Mouse (Mus musculus) MEL (cell line): ENCODE results near the gene Wars2. TPM values are rescaled to one million over a fixed set of nuclear protein-coding genes. Genes with fewer than 3 reads are reported as not detected.

Source experiments
- DNase-seq: peaks from one replicate; pipeline ENCODE4 v3.0.0; 2011; ENCODE audit warnings: low read depth, low spot score
- H3K27ac ChIP-seq: 2 replicates; pipeline ENCODE4 v1.5.1; 2012; ENCODE audit warnings: low read depth, mild to moderate bottlenecking, control low read depth, low read length, moderate library complexity; ENCODE audit not compliant: control insufficient read depth
- H3K27me3 ChIP-seq, 2 experiments: fragments of 150-350 bp in 1 of 2; sonication (generic) in 1 of 2; 2 replicates each; pipeline ENCODE4 v1.6.1; 2012; ENCODE audit warnings: low read length in 2 of 2, mild to moderate bottlenecking in 2 of 2, improper control_type of control experiment in 1 of 2, moderate library complexity in 1 of 2; ENCODE audit not compliant: insufficient read depth in 2 of 2, control insufficient read depth in 1 of 2
- H3K36me3 ChIP-seq, 2 experiments: 2 replicates each; pipeline ENCODE4 v1.6.1; 2012 to 2014; ENCODE audit warnings: low read length in 2 of 2, improper control_type of control experiment in 1 of 2, inconsistent platforms in 1 of 2, mild to moderate bottlenecking in 1 of 2; ENCODE audit not compliant: insufficient read depth in 2 of 2, control insufficient read depth in 1 of 2
- H3K4me1 ChIP-seq, 2 experiments: fragments of 150-350 bp in 1 of 2; sonication (generic) in 1 of 2; 2 replicates each; pipeline ENCODE4 v1.6.1; 2012; ENCODE audit warnings: low read length in 2 of 2, improper control_type of control experiment in 1 of 2, mild to moderate bottlenecking in 1 of 2; ENCODE audit not compliant: insufficient read depth in 2 of 2, control insufficient read depth in 1 of 2
- H3K4me3 ChIP-seq, 2 experiments: fragments of 150-350 bp in 1 of 2; sonication (generic) in 1 of 2; 2 replicates each; pipeline ENCODE4 v1.5.1; 2012; ENCODE audit warnings: low read depth in 2 of 2, low read length in 2 of 2, mild to moderate bottlenecking in 2 of 2, moderate library complexity in 2 of 2, control low read depth in 1 of 2, improper control_type of control experiment in 1 of 2; ENCODE audit not compliant: control insufficient read depth in 1 of 2, insufficient read depth in 1 of 2
- H3K79me2 ChIP-seq: 2 replicates; pipeline ENCODE4 v1.6.1; 2012; ENCODE audit warnings: mild to moderate bottlenecking, low read length, moderate library complexity; ENCODE audit not compliant: control insufficient read depth, poor library complexity, insufficient read depth
- H3K9ac ChIP-seq: 2 replicates; pipeline ENCODE4 v1.6.1; 2012; ENCODE audit warnings: low read depth, mild to moderate bottlenecking, control low read depth, low read length, moderate library complexity; ENCODE audit not compliant: control insufficient read depth, poor library complexity, severe bottlenecking
- H3K9me3 ChIP-seq: fragments of 150-350 bp; sonication (generic); replicated peaks from 2 replicates; pipeline ENCODE4 v1.6.1; 2012; ENCODE audit warnings: mild to moderate bottlenecking, low read length, improper control_type of control experiment, moderate library complexity; ENCODE audit not compliant: insufficient read depth
- BHLHE40 ChIP-seq: IDR thresholded peaks from 2 replicates; pipeline ENCODE4 v1.6.1; 2012; ENCODE audit warnings: low read depth, mild to moderate bottlenecking, inconsistent platforms, low read length, improper control_type of control experiment, borderline replicate concordance
- CHD1 ChIP-seq: IDR thresholded peaks from 2 replicates; pipeline ENCODE4 v1.6.1; 2012; ENCODE audit warnings: low read depth, mild to moderate bottlenecking, inconsistent platforms, low read length, improper control_type of control experiment
- CHD2 ChIP-seq: IDR thresholded peaks from 2 replicates; pipeline ENCODE4 v1.6.1; 2011; ENCODE audit warnings: low read length, improper control_type of control experiment
- CTCF ChIP-seq, 3 experiments: IDR thresholded peaks in 2 of 3; conservative IDR thresholded peaks in 1 of 3; 2 replicates each; pipeline ENCODE4 v1.5.1; 2011 to 2012; ENCODE audit warnings: low read length in 3 of 3, low read depth in 2 of 3, mild to moderate bottlenecking in 2 of 3, improper control_type of control experiment in 1 of 3, inconsistent platforms in 1 of 3, mixed read lengths in 1 of 3, moderate library complexity in 1 of 3; ENCODE audit not compliant: control insufficient read depth in 1 of 3, insufficient read depth in 1 of 3, poor library complexity in 1 of 3, severe bottlenecking in 1 of 3
- ELF1 ChIP-seq: IDR thresholded peaks from 2 replicates; pipeline ENCODE4 v1.6.1; 2014; ENCODE audit warnings: low read depth, mild to moderate bottlenecking, inconsistent platforms, low read length, improper control_type of control experiment, moderate library complexity
- EP300 ChIP-seq, 2 experiments: IDR thresholded peaks; 2 replicates each; pipeline ENCODE4 v1.6.1; 2011; ENCODE audit warnings: improper control_type of control experiment in 2 of 2, low read length in 2 of 2, low read depth in 1 of 2, mild to moderate bottlenecking in 1 of 2
- ETS1 ChIP-seq: IDR thresholded peaks from 2 replicates; pipeline ENCODE4 v1.6.1; 2012; ENCODE audit warnings: low read depth, mild to moderate bottlenecking, inconsistent platforms, low read length, improper control_type of control experiment, moderate library complexity
- GABPA ChIP-seq: IDR thresholded peaks from 2 replicates; pipeline ENCODE4 v1.6.1; 2012; ENCODE audit warnings: low read depth, mild to moderate bottlenecking, inconsistent platforms, low read length, improper control_type of control experiment, moderate library complexity
- GATA1 ChIP-seq: IDR thresholded peaks from 2 replicates; pipeline ENCODE4 v1.6.1; 2011; ENCODE audit warnings: low read depth, low read length, improper control_type of control experiment
- KAT2A ChIP-seq: conservative IDR thresholded peaks from 2 replicates; pipeline ENCODE4 v1.6.1; 2012; ENCODE audit warnings: low read depth, low read length, improper control_type of control experiment, inconsistent platforms
- MAFK ChIP-seq: IDR thresholded peaks from 2 replicates; pipeline ENCODE4 v1.6.1; 2011; ENCODE audit warnings: low read depth, mild to moderate bottlenecking, low read length, improper control_type of control experiment, borderline replicate concordance
- MEF2A ChIP-seq: IDR thresholded peaks from 2 replicates; pipeline ENCODE4 v1.6.1; 2014; ENCODE audit warnings: low read depth, mild to moderate bottlenecking, inconsistent platforms, low read length, improper control_type of control experiment; ENCODE audit not compliant: poor library complexity, insufficient replicate concordance, severe bottlenecking; ENCODE audit errors: extremely low read depth
- MXI1 ChIP-seq: IDR thresholded peaks from 2 replicates; pipeline ENCODE4 v1.6.1; 2011; ENCODE audit warnings: mild to moderate bottlenecking, low read depth, low read length, improper control_type of control experiment
- NELFE ChIP-seq: IDR thresholded peaks from 2 replicates; pipeline ENCODE4 v1.6.1; 2011; ENCODE audit warnings: low read depth, low read length, improper control_type of control experiment
- RCOR1 ChIP-seq: IDR thresholded peaks from 2 replicates; pipeline ENCODE4 v1.6.1; 2012; ENCODE audit warnings: low read depth, mild to moderate bottlenecking, inconsistent platforms, low read length, improper control_type of control experiment
- SIN3A ChIP-seq: IDR thresholded peaks from 2 replicates; pipeline ENCODE4 v1.6.1; 2012; ENCODE audit warnings: low read length, improper control_type of control experiment, inconsistent platforms
- TBP ChIP-seq: IDR thresholded peaks from 2 replicates; pipeline ENCODE4 v1.8.0; 2011; ENCODE audit warnings: low read depth, low read length, improper control_type of control experiment
- TCF12 ChIP-seq: IDR thresholded peaks from 2 replicates; pipeline ENCODE4 v1.6.1; 2014; ENCODE audit warnings: low read depth, mild to moderate bottlenecking, inconsistent platforms, low read length, improper control_type of control experiment, moderate library complexity
- polyA plus RNA-seq, 2 experiments: library from polyadenylated mRNA; stranded (reverse) in 1 of 2; unstranded in 1 of 2; fragments of >175 nt in 1 of 2; fragments of >200 nt in 1 of 2; gene quantifications; 2 replicates each; pipeline versions ENCODE4 v1.2.1 to v1.2.4; 2012; ENCODE audit warnings: low replicate concordance in 2 of 2, low read depth in 1 of 2; ENCODE audit not compliant: insufficient read length in 2 of 2, insufficient read depth in 1 of 2, missing spikeins in 1 of 2
- total RNA-seq: library from RNA; depleted of rRNA; stranded (reverse); fragments of 300-350 nt; gene quantifications from 2 replicates; pipeline ENCODE4 v1.2.3, GENCODE M21; 2012

Wars2 gene
- total and polyA plus RNA-seq, 3 experiments = 8.8 to 11.4 TPM; not detected in 1

DNA sequence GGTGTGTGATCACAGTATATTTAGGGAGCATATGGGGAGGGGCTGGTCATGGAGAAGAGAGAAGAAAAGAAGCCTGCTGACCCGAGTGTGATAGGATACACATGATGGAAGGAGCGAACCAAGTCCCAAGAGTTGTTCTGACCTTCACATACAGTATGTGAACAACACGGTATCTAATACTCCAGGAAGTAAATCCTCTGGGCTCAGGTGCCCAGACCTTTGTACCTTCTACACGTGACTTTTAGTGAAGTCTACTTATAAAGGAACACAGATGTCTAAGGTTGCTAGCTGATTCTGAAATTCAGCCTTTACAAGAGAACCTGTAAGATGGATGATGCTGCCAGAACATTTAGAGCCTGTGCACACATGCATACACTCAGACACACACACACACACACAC lies 15.4 kb downstream of the Wars2 start:
- H3K4me1 ChIP-seq = peaks cover 0 to 7% of the 10 kb centered on the region in 2 experiments; a peak in 2 of 4 replicates
- no peaks in the 10 kb centered on the region for H3K9me3 ChIP-seq
- H3K4me3 ChIP-seq = no peak overlapping the region
- DNase-seq = no peak
- no peak for TF ChIP-seq RCOR1
- TF ChIP-seq ETS1 = no peak
- TF ChIP-seq CHD1 = no peak
- H3K36me3 ChIP-seq = peaks cover 0 to 3% of the 10 kb centered on the region in 2 experiments; a peak in 1 of 4 replicates
- no peak overlapping the region for H3K9ac ChIP-seq
- H3K79me2 ChIP-seq = no peaks in the 10 kb centered on the region
- H3K27me3 ChIP-seq = no peaks in the 10 kb centered on the region
- no peak overlapping the region for H3K27ac ChIP-seq

DNA sequence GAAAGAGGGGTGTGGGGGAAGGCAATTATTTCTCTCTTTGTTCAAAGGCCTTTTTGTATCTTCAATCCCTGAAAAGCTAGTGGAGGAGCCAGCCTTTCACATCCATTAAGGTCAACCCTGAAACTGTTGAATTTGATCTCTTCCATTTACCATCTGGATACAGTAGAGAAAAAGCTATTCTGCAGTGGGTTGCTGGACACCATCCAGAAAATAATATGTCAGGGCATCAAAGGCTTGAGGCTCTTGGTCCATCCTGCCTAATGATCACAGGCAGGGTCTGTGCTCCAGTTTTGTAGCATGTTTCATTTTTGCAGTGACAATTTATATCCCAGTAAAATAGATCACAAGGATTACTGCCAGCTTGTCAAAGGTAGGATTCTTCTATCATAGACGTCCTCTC lies 16.1 kb downstream of the Wars2 start:
- no peak overlapping the region for H3K4me3 ChIP-seq
- no peak for DNase-seq
- peaks cover 0 to 7% of the 10 kb centered on the region in 2 experiments; a peak in 2 of 4 replicates for H3K4me1 ChIP-seq
- H3K27me3 ChIP-seq = no peaks in the 10 kb centered on the region
- H3K9me3 ChIP-seq = no peaks in the 10 kb centered on the region
- H3K9ac ChIP-seq = no peak overlapping the region
- no peaks in the 10 kb centered on the region for H3K79me2 ChIP-seq
- H3K36me3 ChIP-seq = peaks cover 0 to 3% of the 10 kb centered on the region in 2 experiments; a peak in 1 of 4 replicates
- no peak overlapping the region for H3K27ac ChIP-seq
- no peak for TF ChIP-seq CHD2
- TF ChIP-seq MXI1 = no peak
- no peak for TF ChIP-seq BHLHE40
- TF ChIP-seq SIN3A = no peak
- TF ChIP-seq GATA1 = no peak
- no peak for TF ChIP-seq TCF12
- TF ChIP-seq ELF1 = no peak
- TF ChIP-seq EP300 (IDR thresholded peaks at IDR 0.05; ENCODE audit: low read depth in 1 of 2, low read length in 2 of 2) = no peak
- TF ChIP-seq MAFK = no peak
- TF ChIP-seq NELFE = no peak
- no peak for TF ChIP-seq MEF2A
- TF ChIP-seq GABPA = no peak
- TF ChIP-seq CTCF (IDR thresholded peaks at IDR 0.05 in 2 of 3, conservative IDR thresholded peaks at IDR 0.05 in 1 of 3; ENCODE audit: control insufficient read depth in 1 of 3, insufficient read depth in 1 of 3, low read depth in 2 of 3, low read length in 3 of 3, poor library complexity in 1 of 3, severe bottlenecking in 1 of 3) = no peak
- TF ChIP-seq KAT2A = no peak
- no peak for TF ChIP-seq TBP
- no peak for TF ChIP-seq ETS1
